Mouse (Mus musculus) left cerebral cortex, postnatal 4 days (tissue): ENCODE measurements around the gene Sec31a. TPM values are rescaled to one million over a fixed set of nuclear protein-coding genes. Genes with fewer than 3 reads are reported as not detected.

Experiments used
- DNase-seq: peaks from one replicate; pipeline ENCODE4 v3.0.0-alpha.2; 2022
- intact Hi-C: fragments of 180-260 bp; cut with DNase I; formaldehyde crosslinking; loops from one replicate; pipeline ENCODE4 v1.15.1; 2025
- total RNA-seq, 2 experiments: library from RNA; stranded (reverse); gene quantifications; 2 replicates each; pipeline ENCODE4 v1.2.3; 2021

The Sec31a gene
- total RNA-seq, 2 experiments from 2014 or later: 104 to 115 TPM

DNA sequence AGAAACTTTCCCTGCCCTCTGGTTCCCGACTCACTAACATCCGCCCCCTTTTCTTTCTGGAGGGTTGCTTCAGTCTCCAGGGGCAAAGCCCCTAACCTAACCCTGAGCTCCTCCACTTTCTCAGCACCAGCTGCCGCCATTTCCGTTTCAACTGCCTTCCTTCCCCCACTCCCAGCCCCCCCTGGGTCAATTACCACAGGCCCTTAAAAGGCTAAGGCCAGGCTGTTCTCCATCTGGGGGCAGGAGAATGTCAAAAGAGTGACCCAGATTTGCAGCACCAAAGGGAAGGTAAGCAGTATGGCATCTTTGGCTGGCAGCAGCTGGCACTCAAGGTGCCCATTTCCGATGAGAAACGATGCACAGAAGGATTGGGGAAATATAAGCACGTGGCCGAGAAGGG, 57.7 kb downstream of the Sec31a start:
- intact Hi-C loops: no loop called here
- DNase-seq: no peak

DNA sequence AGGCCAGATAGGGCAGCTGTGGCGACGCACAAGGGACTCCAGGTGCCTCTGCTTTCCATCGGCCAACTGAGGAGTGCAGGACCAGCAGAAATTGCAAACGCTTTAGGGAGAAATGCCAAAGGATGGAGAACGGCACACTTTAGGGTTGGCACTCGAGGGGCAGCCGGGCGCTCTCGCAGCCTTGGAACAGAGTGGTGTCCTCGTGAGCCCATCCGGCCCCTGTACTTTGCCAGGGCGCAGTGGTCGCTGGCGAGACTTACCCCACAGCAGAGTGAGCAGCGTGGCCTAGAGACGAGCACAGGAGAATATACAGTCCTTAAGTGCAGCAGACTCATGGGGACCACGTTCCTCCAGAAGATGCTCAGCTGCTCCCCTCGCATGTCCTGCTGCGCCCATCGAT, 61.4 kb downstream of the Sec31a start:
- intact Hi-C loops: no loop called here
- no peak for DNase-seq

DNA sequence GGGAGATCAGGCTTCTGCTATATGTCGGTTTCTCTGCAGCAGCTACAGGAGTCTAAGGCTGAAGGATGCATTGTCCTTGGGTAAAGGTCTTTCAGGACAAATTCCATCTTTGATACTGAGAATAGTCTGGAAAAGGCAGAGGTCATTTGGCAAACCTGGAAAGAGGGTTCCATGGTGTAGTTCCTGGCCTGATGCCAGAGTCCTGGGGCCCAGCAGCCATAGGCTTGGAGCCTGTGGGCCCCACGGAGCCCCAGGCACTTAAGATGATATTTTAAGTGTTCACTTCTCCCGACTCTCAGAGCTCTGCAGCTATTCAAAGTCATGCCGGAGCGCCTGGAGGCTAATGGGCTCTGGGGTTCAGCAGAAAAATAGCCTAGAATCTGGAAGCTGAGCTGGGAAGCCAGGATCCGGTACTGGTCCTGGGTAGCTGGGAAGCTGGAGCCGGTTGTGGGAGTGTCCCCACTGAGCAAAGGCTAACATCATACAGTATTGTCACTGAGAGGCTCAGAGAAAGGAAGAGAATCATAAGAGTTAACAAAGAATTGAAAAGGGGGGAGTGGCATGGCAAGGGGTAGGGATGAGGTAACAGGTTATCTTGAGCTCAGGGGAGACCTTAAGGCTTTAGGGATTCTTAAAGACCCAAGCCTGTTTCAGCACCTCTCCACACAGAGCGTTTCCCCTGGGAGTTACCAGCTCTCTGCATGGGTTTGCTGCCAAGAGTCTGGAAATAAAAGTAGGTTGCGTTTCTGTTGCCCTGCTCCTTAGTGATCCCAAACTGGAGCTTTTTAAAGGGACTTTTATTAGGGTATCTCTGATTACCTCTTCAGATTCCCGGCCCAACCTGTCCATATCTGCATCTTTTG, 62.8 kb downstream of the Sec31a start:
- no peak for DNase-seq
- intact Hi-C loops: no loop called here

DNA sequence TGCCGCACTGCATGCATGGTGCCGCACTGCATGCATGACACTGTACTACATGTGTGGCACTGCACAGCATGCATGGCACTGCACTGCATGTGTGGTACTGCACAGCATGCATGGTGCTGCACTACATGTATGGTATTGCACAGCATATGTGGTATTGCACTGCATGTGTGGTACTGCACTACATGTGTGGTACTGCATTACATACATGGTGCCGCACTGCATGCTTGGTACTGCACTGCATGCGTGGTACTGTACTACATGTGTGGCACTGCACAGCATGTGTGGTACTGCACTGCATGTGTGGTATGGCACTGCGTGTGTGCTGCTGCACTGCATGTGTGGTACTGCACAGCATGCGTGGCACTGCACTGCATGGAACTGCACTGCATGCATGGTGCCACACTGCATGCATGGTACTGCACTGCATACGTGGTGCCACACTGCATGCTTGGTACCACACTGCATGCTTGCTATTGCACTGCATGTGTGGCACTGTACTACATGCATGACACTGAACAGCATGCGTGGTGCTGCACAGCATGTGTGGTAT, 65.1 kb downstream of the Sec31a start:
- no peak for DNase-seq
- intact Hi-C loops: no loop called here

DNA sequence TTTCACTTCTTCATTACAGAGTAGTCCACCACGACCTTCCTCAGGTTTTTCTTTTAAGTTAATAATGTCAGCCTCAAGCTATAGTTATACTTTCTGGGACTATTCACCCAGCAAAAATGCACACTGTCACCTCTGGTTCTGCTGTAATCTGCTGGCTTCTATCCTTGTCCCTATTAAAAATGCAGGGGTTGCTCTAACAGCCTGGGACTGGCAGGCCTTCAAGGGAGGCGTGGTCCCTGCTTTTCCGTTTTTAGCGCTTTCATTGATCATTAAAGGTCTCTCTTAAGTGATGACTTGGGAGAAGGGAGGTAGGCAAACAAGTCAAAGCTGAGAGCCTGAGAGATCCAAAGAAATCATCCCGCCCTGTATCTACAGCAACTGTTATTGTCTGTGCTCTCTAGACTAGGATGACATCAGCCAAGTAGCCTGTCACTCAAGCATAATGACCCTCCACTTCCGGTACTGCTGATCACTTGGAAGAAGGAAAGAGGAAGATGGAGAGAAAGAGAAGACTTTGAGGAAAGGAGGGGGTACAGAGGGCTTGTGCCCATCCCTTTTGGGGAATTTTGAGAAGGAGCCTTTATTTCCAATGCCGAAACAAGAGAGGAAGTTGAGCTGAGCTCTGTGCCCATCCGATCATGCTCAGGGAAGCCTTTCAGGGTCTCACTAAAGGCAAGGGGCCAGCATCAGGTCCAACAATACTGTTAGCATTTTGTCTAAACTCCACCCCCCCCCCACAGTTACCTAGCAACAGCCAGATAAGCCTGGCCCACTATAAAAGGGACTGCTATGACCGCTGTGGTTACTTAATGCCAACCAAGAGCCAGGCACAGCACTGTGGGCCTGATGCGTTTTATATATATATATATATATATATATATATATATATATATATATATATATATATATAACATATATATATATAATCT, 66.5 kb downstream of the Sec31a start:
- intact Hi-C loops: no loop called here
- no peak for DNase-seq

DNA sequence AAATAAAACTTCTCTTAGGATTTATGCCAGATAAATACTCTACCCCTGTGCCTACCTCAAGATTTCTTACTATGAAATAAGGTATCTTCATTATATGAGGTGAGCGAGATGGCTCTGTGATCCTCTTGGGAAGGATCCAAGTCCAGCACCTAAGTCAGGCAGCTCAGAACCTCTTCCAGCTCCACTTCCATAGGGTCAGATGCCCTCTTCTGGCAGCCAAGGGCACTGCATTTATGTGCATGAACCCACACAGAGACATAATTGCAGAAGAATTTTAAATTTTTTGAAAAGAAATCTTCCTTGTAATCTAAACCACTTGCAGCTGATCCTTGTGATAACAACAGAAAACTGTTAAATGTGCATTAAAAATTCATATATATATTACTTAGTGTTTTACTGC, 70.9 kb downstream of the Sec31a start:
- no peak for DNase-seq
- intact Hi-C loops: no loop called here

DNA sequence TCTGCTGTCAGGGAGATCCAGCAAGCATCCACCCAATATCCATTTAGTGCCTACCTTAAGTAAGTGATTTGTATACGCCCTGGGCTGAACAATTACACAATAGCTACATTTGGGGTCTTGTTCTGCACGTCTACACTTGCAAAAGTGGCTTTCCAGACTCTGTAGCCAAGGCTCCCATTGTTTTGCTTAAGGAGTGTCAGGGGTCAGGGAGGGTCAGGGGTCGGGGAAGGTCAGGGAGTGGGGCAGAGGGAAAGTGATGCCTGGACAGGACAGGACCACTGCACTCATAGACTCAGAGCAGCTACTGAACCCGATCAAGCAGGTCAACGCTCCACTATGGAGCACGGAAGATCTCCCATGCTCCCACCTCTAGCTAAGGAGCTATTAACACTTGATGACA, 72.9 kb downstream of the Sec31a start:
- no peak for DNase-seq
- intact Hi-C loops: no loop called here

DNA sequence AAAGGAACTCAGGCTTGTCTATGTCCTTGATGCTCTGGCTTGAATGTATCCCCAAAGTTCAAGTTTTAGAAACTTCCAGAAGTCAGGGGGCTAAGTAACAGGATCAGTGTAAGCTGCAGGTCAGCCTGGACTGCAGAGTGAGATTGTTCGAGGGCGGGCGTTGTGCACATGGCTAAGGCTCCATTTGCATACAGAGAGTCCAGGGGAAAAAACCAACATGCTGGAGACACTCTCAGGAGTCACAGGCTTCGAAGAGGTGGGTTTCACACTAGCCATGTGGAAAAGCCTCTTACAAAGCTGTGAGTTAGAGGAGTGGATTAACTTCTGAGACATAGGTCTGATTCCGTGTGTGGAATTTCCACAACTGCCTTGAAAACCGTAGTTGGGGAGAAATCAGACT, 73.6 kb downstream of the Sec31a start:
- DNase-seq: no peak
- intact Hi-C loops: no loop called here

DNA sequence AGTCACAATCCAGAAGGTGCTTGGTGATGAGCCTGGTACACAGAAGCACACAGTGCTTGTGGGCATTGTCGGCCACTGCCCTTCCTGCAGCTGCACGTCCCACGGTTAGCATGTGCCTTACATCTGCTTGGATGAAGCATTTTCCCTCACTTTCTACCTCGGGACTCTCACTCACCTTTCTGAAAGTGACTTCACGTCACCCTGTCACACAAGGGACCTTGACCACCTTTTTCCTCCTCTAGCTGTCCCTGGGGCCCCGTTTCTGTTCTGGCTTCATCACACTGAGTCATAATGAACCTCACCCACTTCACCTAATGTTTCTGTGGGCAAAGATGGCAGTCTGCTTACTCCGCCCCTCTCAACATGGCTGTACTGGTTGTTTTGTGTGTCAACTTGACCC, 75.0 kb downstream of the Sec31a start:
- no peak for DNase-seq
- intact Hi-C loops: no loop called here

DNA sequence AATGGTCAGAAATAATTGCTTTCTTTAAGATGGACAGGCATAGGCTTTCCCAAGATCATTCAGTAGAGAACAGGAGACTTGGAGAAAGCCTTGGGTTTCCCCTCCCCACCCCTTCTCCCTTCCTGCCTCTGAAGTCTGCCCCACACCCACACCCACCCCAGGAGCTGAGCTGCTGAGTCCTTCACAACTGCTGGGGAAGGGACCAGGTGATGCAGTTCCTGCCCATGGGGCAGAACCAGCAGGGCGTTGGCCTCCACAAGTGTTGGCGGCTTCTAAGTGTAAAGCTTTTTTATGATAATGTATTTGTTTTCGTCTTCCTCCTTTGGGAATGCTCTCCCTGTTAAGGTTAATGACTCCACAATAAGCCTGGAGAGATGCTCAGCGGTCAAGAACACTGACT, 78.2 kb downstream of the Sec31a start:
- no peak for DNase-seq
- intact Hi-C loops: no loop called here

DNA sequence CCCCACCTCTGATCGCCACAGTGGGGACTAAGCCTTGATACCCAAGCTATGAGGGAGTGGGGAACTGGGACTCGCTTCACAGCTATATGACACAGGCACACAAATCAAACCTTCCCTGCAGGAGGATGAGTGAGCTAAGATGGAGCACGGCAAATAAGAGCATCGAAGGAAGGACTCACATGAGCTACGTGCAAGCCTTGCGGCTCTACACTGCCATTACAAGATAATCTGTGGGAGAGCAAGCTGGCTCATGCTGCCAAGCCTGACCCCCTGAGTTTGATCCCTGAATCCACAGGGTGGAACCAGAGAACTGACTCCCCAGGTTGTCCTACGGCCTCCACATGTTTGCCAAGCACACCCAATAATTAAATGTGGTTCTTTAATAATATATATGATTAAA, 79.2 kb downstream of the Sec31a start:
- DNase-seq: no peak
- intact Hi-C loops: no loop called here

DNA sequence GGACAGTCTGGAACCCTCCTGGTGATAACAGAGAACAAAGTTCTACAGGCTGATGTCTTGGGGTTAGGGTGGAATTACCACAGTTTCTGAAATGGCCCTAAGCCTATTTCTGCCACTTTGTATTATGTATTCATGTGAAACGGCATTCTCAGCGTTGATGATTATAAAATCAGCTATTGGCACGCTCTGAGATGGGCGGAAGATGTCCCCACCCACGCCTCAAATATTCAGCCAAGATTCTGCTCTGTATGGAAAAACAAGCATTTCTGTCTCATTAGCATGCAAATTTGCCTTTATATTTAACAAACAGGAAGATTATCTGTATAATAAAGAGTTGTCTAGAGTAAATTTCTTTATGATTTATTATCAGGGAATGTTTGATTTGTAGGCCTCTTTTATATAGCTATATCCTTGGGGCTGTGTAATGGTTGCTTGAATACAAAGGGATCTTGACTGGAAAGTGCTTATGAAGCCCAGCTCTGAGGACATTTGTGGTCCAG, 80.4 kb downstream of the Sec31a start:
- intact Hi-C loops: no loop called here
- DNase-seq: no peak

DNA sequence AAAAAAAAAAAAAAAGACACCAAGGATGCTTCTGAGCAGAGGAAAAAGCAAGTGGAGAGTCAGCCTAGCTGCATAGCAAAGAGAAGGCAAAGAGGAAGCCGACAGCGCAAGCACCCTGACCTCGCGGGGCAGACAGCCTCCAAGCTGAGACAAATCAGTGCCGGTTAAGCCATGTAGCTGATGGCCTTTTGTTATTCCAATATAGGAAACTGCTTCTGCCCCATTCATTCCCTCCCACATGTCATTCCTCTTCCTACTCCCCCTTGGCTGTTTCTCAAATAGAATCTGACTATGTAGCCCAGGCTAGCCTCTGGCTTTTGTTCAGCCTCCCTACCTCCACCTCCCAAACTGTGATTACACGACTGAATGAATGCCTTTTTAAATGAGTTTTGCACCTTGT, 81.3 kb downstream of the Sec31a start:
- intact Hi-C loops: no loop called here
- DNase-seq: no peak

DNA sequence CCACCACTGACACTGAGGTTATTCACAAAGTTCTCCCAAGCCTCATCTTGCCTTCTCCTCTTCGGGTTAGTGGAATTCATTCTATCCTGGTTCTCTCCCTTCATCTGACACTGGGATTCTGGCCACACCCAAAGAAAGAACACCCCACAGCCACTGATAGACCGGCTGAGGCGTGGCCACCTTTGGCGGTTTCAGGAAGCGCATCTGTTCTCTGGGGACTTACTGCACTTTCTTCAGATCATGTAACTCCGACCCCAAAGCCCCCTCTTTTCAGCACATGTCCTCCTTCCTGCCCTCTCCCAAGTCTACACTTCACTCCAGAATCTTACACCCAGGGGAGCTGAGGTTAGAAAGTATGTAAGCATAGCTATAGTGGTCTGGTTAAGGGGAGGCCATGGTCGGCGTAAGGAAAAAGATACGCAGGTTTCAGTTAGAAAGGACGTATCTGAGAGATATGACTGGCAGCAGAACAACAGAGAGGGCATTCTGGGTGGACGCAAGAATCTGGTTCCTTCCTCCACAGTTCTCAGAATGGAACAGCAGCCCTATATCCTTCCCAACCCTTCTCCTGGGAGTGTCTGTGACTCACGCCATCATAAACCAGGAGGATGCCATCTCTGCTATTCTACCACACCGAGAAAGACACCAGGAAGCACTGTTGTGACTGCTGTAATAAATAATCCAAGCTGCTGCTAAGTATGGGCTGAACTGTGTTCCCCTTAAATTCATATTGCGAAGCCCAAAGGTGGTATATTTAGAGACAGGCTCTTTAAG, 82.2 kb downstream of the Sec31a start:
- intact Hi-C loops: no loop called here
- no peak for DNase-seq

DNA sequence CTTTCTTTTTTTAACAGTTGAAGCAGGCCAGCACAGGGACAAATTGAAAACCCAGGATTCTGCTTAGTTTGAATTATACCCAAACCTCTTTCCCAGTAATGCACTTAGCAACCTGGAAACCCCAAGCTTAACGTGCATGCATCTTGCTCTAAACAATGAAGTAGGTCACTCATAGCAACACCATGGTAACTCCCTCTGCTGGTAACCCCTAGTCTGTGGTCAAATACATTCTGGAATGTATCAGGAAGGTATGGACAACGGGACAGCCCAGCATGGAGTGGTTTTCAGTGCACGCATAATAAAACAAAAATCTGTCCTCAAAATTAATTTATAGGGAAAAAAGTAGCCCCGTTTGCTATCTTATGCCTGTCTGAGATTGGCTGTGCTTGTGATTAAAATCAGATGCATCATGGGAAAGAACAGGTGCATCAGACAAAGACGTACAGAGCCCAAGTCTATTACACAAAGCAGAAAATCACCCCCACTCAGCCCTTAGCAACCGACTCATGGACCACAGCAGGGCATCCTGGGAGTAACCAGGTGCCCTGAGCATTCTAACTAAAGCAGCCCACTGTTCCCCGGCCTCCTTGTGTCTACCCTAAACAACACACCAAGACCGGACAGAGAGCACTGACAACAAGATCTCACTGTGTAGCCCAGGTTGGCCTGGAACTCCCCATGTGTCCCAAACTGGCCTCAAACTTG, 83.6 kb downstream of the Sec31a start:
- intact Hi-C loops: no loop called here
- DNase-seq: no peak

DNA sequence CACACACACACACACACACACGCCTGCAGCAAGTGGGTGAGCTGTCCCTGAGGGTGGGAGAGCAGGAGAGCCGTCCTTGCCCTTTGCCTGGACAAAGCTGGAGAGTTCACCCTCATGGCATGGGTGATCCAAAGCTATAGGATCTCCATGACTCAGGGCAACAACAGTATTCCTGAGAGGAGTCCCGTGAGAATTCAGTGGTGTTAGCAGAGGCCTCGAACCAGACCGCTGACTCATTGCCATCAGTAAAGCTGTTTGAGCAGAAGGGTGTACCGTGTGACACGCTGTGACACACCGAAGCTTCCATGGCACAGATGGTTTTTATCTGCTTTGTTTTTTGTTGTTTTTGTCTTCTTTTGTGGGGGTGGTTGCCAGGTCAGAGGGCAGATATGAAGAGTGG, 84.4 kb downstream of the Sec31a start:
- DNase-seq: no peak
- intact Hi-C loops: no loop called here

DNA sequence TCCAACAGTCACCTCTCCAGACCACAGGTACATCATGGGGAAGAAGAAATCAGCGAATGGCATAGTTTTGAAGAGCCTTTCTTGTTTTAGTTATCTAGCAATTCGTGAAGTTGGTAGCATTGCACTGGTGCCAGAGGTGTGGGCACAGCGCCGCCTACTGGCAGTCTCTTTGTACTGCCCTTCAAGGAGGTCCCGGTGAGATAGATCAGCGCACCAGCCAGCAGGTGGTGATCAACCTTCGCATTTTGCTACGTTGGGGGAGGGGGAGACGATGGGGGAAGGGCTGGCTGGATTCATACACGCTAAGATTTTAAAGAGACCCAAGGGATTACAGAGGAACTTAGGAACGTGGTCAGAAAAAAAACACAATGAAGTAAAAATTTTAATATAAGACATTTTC, 94.0 kb downstream of the Sec31a start:
- DNase-seq: peak; percentile 84
- intact Hi-C loops: loop anchor here (5.0 kb wide), 1 partner anchor 250 kb away; no protein-coding TSS in a partner anchor

DNA sequence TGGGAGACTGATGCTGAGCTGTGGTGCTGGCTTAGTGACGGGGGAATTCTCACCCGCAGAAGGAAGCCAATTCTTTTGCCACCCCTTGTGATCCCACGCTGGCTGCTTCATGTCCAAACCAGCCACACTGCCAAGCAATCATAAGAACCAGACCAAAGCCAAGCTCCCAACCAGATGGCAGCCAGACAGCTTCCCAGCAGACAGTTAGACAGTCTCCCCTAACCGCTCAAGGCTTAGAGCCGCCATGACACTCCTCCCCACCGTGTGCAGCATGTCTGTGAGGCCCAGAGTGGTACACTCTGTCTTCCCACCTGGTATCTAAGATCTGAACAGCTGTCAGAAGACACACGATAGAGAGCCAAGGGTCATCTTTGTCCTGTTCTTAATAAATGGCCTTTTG, 98.2 kb downstream of the Sec31a start:
- intact Hi-C loops: no loop called here
- DNase-seq: peak; percentile 68

DNA sequence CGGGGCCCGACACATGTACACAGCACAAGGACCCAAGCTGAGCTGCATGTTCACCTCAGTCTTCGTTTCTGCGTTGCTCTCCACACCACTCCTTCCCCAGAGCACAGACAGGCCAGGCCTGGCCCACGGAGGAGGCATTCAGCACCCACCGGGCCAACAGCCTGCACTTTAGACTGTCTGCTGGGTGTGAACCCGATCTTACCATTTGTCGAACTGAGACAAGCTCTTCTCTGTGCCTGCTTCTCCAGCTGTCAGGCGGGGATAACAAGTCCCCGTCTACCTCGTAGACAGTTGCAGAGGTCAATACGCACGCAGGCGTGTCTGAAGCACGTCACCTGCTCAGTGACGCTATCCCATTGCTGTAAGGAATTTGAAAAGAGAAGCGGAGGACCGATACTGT, 99.0 kb downstream of the Sec31a start:
- DNase-seq: no peak
- intact Hi-C loops: no loop called here

DNA sequence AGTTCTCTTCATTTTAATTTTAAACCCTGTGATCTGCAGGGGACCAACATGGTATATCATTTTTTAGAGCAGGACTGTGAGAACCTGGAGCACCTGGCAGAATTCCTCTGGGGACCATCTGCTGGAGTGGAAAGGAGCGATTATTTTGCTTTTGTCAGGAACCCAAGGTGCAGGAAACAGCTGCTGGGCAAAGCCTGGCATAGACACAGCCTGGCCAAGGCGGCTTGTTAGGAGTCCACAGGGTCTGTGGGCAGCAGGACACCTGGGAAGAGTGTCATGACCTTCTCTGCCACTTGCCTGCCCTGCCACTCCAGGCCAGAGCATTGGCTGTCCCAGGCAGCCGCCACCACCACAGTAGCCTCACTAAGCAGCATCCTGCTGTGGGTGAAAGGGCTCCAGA, 100.4 kb downstream of the Sec31a start:
- no peak for DNase-seq
- intact Hi-C loops: no loop called here
